Mouse (Mus musculus) adrenal gland, adult 2 months (tissue): ENCODE measurements around the gene Socs3. TPM values are rescaled to one million over a fixed set of nuclear protein-coding genes. Genes with fewer than 3 reads are reported as not detected.

Experiments used
- DNase-seq: peaks from one replicate; pipeline ENCODE4 v3.0.0; 2021
- polyA plus RNA-seq: library from polyadenylated mRNA; depleted of rRNA; stranded (reverse); fragments of >200 nt; gene quantifications from 2 replicates; pipeline ENCODE4 v1.2.3, GENCODE M21; 2012
- total RNA-seq, 2 experiments: library from RNA; stranded (reverse); gene quantifications; 2 replicates each; pipeline ENCODE4 v1.2.3; 2021

Socs3 gene
- total and polyA plus RNA-seq, 3 experiments = 3.2 to 14.8 (median 6.9) TPM

DNA sequence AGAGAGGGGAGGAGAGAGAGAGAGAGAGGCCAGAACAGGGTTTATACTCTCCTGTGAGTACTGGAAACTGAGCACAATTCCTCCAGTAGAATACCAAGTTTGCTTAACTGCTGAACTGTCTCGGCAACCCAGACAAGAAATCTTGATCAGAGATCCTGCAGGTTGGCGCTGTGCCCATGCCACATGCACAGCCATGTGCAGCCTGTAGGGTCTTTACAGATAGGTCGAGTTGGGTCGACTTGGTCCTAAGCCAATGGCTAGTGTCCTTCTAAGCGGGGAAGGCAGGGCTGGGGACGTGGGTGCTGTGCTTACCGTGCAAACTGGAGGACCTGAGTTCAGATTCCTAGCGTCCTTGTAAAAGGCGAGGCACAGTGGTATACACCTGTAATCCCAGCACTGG is 15.0 kb downstream of the Socs3 start:
- DNase-seq = no peak

DNA sequence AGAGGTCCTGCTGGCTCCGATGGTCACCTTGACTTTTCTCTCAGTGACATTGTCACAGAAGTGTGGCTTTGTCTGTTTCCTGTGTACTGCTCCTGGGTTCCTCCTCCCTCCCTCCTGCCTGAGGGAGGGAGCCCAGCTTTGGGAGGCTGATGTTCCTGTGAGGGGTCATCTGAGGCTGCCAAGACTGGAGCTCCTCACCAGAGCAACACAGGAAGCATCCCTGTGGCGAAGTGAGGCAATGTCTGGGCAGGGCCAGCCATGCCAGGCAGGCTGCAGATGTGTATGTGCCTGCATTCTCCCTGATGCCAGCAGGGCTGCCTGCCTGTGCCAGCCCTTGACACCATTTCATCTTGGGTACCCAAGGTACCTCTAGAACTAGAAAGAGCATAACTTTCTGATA is 15.8 kb downstream of the Socs3 start:
- DNase-seq = no peak

DNA sequence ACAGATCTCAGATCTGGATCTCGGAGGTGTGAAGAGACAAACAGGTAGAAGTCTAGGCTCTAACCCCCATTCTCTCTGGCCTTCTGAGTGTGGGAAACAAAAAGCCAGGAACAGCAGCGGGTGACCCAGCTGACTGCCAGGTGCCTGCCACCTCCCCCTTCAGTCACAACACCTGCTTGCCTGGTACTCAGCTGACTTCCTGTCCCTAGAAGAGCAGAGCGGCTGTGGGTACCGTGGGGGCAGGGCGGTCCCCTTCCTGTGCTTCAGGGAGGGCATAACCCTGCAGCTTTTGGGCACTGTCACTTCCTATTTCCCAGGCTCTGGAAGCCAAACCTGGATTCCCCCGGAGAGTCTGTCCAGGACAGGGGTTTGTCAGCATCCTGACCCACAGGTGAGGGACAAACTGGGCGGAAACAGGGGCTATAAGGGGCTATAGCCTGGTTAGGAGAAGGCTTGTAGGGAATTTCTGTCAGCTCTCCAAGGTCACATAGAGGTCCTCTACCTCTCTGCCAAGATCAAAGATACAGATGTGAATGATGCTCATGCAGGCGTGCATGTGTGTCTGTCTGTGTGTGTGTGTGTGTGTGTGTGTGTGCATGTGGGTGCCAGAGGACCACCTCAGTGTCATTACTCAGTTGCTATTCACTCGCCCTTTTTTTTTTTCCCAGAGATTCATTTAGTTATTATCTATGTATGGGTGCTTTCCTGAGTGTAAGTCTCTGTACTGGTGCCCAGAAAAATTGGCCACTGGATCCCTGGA is 17.5 kb downstream of the Socs3 start:
- DNase-seq = no peak

- DNase-seq = no peak
Observed at GRCm38 (mm10) chr11:117951391-117951790, 18.5 kb downstream of the Socs3 start.

DNA sequence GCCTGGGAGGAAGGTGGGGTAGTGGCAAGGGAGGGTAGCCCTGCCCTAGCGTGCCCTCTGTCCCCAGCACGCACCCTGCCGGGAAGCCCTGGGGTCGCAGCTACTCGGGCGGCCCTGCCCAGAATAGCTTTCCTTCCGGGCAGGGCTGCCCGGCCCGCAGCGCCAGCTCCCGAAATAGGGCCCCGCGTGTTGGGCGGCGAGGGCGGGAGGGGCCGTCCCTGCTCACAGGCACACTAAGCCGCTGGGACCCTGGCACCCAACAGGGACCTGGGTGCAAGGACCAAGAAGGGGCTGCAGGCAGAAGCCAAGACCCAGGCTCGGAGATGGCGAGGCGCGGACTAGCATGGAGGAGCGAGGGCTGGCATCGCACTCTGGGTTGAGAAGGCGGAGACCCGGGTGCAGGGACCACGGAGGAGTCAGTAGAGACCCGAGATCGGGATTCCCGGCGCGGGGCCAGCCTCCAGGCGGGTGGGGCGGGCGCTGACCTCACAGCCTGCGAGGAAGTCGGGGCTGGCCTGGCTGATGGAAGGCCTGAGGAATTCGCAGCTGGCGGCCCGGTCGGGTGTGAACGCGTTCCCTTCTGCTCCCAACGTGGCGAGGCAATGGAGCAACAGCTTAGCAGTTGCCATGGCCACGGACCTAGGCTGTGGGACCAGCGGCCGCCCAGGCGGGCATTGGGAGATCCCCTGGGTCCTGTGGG is 20.3 kb downstream of the Socs3 start:
- DNase-seq = peak; percentile 82

GRCm38 (mm10) chr11:117946996-117947419 is 22.8 kb downstream of the Socs3 start:
- no peak for DNase-seq

- peak; percentile 44 for DNase-seq
Observed at GRCm38 (mm10) chr11:117946195-117946979, 23.5 kb downstream of the Socs3 start.

DNA sequence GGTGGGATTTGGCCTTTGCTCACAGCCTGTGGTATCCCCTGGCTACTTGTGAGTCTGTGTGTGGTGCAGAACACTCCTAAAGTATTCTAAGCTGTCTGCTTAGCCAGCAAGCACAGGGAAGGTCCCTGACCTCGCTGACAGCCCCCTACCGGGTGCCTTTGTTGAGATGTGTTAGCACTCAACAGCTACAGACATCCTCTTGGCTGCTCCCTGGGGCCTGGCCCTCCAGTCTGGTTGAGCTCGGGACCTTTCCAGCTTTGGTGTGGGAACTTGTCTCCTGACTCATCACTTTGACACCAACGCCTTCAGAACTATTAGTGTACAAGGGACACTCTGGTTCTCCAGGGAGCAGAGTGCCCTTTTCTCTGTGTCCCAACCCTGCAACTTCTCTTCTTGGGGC is 28.0 kb downstream of the Socs3 start:
- no peak for DNase-seq

DNA sequence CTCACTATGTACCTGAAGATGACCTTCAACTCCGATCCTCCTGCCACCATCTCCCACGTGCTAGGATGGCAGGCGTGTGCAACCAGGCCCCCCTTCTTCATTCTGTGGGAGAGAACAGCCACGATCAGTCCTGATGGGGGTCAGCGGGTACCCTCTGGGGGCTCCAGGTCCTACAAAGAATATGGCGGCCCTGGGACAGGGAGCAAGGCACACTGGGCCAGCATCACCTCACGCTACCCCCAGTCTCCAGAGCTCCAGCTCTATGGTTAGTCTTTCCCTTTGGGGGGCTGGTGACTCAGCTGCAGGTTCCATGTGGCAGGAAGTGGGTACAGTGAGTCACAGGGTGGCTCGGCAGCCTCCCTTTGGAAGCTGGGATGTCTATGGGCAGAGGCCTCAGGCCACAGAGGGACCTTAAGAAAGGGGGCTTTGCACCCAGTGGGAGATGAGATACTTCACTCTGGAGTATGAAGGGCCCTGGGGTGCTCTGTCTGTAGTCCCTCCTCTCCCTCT is 28.5 kb downstream of the Socs3 start:
- DNase-seq = no peak

- no peak for DNase-seq
Observed at GRCm38 (mm10) chr11:117940881-117941280, 29.0 kb downstream of the Socs3 start.

- DNase-seq = peak; percentile 67
Observed at GRCm38 (mm10) chr11:117939741-117940285, 30.0 kb downstream of the Socs3 start.

DNA sequence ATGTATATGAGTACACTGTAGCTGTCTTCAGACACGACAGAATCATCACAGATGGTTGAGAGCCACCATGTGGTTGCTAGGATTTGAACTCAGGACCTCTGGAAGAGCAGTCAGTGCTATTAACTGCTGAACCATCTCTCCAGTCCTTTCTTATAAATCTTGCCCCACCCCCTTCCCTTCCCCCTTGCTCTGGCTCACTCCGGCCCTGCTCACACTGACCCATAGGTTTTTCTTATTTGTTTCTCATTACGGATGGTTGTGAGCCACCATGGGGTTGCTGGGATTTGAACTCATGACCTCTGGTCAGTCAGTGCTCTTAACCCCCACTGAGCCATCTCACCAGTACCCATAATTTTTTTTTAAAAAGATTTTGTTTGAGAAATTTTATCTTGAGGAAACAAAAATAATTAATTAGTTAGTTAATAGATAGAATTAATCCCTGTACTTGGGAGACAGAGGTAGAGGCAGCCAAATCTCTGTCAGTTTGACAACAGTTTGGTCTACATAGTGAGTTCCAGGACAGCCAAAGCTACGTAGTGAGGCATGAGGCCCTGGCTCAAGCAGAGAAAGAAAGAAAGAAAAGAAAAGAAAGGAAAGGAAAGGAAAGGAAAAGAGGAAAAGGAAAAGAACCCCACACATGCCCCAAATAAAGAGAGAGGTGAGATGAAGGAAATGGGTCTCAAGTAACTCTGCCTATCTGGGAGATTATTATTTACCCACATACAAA is 30.7 kb downstream of the Socs3 start:
- DNase-seq = no peak

DNA sequence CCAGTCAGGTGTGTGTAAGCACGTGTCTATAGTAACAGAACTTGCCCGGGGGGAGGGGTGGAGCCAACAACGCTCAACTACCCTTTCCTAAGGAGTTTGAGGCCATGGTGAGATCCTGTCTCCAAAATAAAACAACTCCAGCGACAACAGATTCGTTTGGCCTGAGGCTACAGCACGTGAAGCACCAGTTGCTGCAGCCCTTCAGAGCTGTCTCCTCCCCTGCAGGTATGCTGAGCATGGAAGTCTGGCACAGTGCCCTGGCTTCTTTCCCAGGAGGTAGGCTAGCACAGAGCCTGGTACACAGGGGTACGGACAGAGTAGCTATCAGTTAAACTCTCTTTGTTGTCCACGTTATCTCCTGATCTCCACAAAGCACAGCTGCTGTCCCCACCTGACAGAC is 33.6 kb downstream of the Socs3 start:
- DNase-seq = peak; percentile 58

GRCm38 (mm10) chr11:117935616-117936015 is 34.2 kb downstream of the Socs3 start:
- peak; percentile 70 for DNase-seq

GRCm38 (mm10) chr11:117934576-117935368 is 35.1 kb downstream of the Socs3 start:
- DNase-seq = no peak

GRCm38 (mm10) chr11:117934168-117934567 is 35.7 kb downstream of the Socs3 start:
- DNase-seq = peak; percentile 65

- DNase-seq = peak; percentile 55
Observed at GRCm38 (mm10) chr11:117932195-117932594, 37.7 kb downstream of the Socs3 start.

DNA sequence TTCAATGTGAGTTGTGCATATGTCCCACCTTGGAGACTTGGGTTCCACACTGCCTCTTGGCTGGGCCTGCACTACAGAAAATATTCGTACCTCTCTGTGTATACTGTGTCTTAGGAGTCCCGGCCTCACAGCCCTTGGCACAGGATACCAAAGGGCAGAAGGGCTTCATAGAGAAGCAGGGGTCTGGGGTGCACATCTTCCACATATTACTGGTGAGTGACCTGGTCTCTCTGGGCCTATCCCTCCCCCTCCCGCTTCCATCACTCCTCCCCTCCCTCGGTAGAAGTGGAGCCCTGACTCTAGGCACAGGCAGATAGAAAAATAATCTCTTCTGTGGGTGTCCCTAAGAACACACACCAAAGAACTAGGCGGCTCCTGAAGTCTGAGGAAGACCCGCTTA is 38.3 kb downstream of the Socs3 start:
- no peak for DNase-seq

- DNase-seq = peak; percentile 60
Observed at GRCm38 (mm10) chr11:117930781-117931338, 39.0 kb downstream of the Socs3 start.

DNA sequence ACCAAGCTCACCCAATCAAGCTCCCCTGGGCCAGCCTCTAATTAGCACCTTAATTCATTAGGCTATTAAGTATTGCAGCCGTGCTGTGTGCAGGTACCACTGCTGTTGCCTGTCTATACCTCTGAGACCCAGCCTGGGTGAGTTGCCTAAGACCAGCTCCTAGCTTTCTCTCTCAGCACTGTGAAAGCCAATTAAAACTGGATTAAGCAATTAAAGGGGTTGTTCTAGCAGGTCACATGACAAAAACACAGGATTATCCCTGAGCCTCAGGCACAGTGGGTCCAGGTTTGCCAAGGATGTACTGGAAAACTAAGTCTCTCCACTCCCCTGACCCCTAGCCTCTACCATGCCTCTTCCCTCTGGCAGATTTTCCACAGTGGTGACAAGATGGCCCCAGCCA is 44.3 kb downstream of the Socs3 start:
- no peak for DNase-seq
